Mouse (Mus musculus): ENCODE measurements at regions not wholly inside any gene's neighbourhood (a gene's known extent, or its start where the extent isn't known, plus 50 kb on each side); places are given as distances from the start of the nearest gene placed in this dataset.

GRCm38 (mm10) chr4:22301148-22301942 is 56.0 kb upstream of the Fbxl4 start:
- ATAC-seq (ENCODE audit: insufficient number of reproducible peaks, low FRiP score): no peak
- 82% methylated on average over 9 of the region's 9 CpGs for WGBS
- no peaks in the 10 kb centered on the region for H3K4me1 ChIP-seq (replicated peaks)
- no peaks in the 10 kb centered on the region for H3K36me3 ChIP-seq
- no peak overlapping the region for H3K27ac ChIP-seq (ENCODE audit: poor library complexity, severe bottlenecking)
- H3K4me3 ChIP-seq: no peak overlapping the region
- no peak overlapping the region for H3K9ac ChIP-seq
- H3K27me3 ChIP-seq (replicated peaks): no peaks in the 10 kb centered on the region
- H3K9me3 ChIP-seq (replicated peaks): peaks cover 5% of the 10 kb centered on the region; the same call in 1 of the 2 replicates
- no peak overlapping the region for H3K4me2 ChIP-seq

DNA sequence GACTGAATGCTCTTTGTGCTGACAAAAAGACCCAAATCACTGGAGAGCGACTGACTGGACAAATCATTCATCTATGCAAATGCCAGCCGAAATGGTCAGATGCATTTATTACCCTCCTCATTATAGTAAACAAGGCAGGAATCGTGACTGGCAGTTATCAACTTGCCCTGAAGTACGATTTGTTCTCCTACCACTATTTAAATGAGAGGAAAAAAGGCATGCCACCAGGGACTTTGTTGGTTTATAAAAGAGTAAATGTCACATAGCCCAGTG is 55.5 kb upstream of the Fbxl4 start:
- Histone ChIP-seq H3K4me1 (replicated peaks) (no peaks in the 10 kb centered on the region), H3K36me3 (no peaks in the 10 kb centered on the region), H3K27me3 (replicated peaks) (no peaks in the 10 kb centered on the region), H3K4me2 (no peak overlapping the region), H3K9ac (no peak overlapping the region), H3K9me3 (replicated peaks) (peaks cover 5% of the 10 kb centered on the region; the same call in 1 of the 2 replicates), H3K4me3 (no peak overlapping the region), H3K27ac (ENCODE audit: poor library complexity, severe bottlenecking) (no peak overlapping the region)
- WGBS: 70% methylated on average over 4 of the region's 4 CpGs
- no peak for ATAC-seq (ENCODE audit: insufficient number of reproducible peaks, low FRiP score)

DNA sequence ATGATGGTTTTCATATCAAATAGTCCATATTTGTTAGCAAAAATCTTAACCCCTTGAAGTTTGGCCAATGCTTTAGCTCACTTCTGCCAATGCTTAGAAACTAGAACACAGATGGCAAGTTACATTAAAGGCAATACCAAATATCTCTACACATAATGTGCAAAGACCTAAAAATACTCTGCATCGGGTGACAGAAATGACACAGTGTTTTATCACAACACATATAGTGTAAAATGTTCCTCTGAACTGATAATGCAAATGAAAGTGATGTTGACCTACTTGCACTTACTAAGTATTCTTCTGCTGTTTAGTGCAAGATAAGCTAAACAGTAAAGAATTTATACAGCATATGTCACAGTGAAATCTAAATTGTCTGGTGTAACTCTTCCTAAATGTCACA is 55.1 kb upstream of the Fbxl4 start:
- no peaks in the 10 kb centered on the region for H3K27me3 ChIP-seq (replicated peaks)
- no peak overlapping the region for H3K9ac ChIP-seq
- no peak overlapping the region for H3K27ac ChIP-seq (ENCODE audit: poor library complexity, severe bottlenecking)
- H3K36me3 ChIP-seq: no peaks in the 10 kb centered on the region
- 82% methylated on average over 1 of the region's 1 CpGs for WGBS
- H3K9me3 ChIP-seq (replicated peaks): peaks cover 5% of the 10 kb centered on the region; the same call in 1 of the 2 replicates
- no peak for ATAC-seq (ENCODE audit: insufficient number of reproducible peaks, low FRiP score)
- no peak overlapping the region for H3K4me3 ChIP-seq
- no peaks in the 10 kb centered on the region for H3K4me1 ChIP-seq (replicated peaks)
- H3K4me2 ChIP-seq: no peak overlapping the region

All from heart, embryonic 12.5 days (tissue).